Mouse (Mus musculus) megakaryocyte, adult 5-6 weeks (primary cell): ENCODE results near the gene Myo1h. TPM values are rescaled to one million over a fixed set of nuclear protein-coding genes. Genes with fewer than 3 reads are reported as not detected.
A peak's percentile ranks its signal among the peaks of the same experiment; 100 is the strongest.

ENCODE experiments used
- ATAC-seq: 2 replicates; pipeline ENCODE4 v1.8.0; 2016; ENCODE audit warnings: mild to moderate bottlenecking, inconsistent platforms; ENCODE audit not compliant: poor library complexity, severe bottlenecking
- total RNA-seq, 2 experiments: library from RNA; stranded (forward) in 1 of 2; stranded (reverse) in 1 of 2; fragments of 153-499, 151-499 nt in 1 of 2; fragments of 221-1000, 200-1000 nt in 1 of 2; gene quantifications; 2 replicates each; pipeline versions ENCODE4 v1.2.3 to v1.2.4; 2015 to 2017

Myo1h gene
- total RNA-seq, 2 experiments from 2014 or later: 8.6 to 12.5 TPM

DNA sequence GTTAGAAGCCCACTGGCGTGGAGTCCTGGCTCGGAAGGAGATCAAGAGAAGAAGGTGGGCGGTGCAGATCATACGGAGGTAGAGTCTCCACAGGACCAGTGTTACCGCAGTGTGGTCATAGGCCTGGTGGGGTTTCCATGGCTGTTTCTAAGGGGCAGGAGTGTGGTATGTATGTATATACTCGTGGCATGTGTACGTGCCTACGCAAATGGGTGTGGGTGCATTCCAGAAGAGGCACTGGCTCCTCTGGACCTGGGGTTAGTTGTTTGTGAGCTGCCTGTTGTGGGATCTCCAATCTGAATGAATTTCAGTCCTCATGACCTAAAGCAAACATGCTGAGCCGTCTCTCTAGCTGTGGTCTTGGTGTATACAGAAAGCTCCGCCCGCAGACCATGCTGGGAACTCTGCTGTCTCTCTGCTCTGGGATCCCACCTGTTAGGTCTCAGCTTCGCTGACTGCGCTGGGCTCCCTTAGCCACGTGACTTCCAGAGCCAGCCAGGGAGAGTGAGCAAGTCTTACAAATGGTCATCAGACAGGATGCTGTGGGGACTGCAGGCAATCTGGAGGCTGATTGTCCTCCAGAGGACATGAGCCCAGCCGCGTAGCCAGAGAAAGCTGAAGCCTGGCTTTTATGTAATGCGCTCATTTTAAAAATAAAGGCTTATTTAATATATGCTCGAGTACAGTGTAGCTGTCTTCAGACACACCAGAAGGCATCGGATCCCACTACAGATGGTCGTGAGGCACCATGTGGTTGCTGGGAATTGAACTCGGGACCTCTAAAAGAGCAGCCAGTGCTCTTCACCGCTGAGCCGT lies 68.2 kb downstream of the Myo1h start:
- peak; percentile 9; the same call in 1 of the 2 replicates for ATAC-seq

GRCm38 (mm10) chr5:114358833-114359232 lies 69.9 kb downstream of the Myo1h start:
- no peak for ATAC-seq

DNA sequence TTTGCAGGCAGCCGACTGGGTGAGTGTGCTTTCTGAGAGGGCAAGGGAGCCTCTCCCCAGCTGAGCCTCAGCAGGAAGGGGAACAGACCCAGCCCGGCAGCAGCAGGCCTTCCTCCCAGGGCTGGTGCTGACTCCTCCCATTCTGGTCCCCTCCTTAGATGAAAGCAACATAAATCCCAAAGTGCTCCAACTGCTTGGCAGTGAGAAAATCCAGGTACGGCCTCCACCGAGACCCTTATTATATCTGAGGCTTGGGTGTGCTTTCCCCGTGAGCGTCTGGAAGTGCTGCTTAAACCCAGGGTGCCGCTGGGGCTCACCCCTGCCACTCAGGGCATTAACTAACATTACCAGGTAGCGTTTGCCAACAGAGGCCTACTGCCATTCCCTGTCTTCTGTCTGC lies 70.6 kb downstream of the Myo1h start:
- ATAC-seq: peak; percentile 44

GRCm38 (mm10) chr5:114360968-114361367 lies 72.0 kb downstream of the Myo1h start:
- ATAC-seq: peak; percentile 75

- ATAC-seq: no peak
Measured at GRCm38 (mm10) chr5:114365043-114365752, 76.2 kb downstream of the Myo1h start.

DNA sequence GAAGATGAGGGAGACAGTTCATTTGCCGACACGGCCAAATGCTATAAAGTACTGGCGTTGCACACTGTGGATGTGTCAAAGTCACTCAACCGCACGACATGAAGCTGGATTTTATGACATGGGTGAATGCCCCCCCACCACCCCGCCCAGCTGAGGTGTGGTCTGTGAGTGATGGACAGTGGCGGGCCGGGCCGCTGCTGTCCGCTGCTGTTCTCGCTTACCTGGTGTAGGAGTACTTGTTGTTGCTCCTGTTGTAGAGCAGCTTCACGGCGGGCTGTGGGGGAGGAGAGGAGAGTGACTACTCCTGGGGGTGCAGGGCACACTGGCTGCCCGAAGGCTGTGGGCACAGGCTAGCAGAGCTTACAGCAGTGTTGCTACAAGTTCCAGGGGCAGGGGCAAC lies 79.2 kb downstream of the Myo1h start:
- ATAC-seq: no peak

DNA sequence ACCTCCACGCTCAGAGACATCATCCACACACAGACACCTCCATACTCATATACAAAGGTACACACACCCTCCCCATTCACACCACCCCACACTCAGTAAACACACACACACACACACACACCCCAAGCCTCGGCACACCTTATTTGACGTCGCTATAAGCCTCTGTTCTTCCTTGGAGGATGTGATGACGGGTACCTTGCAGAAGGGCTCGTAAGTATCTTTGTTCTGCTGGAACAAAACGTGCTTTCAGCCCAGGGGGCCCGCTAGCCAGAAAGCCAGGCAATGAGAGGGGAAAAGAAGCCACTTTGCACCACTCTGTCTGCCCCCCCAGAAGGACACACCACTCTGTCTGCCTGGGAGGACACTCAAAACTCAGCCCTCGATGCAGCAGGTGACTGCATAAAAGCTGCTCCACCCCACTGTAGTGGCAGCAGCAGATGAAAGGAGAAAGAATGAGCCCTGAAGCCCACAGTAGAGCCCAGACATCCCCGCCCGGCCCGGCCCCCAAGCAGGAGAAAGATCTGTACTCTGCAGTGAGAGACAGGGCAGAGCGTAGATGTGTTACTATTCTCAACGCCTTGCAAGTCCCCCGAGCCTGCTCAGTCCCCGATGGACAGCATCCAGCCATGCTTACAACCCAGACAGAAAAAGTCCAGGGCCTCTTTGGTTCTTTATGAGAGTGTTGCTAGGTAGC lies 80.0 kb downstream of the Myo1h start:
- ATAC-seq: no peak

DNA sequence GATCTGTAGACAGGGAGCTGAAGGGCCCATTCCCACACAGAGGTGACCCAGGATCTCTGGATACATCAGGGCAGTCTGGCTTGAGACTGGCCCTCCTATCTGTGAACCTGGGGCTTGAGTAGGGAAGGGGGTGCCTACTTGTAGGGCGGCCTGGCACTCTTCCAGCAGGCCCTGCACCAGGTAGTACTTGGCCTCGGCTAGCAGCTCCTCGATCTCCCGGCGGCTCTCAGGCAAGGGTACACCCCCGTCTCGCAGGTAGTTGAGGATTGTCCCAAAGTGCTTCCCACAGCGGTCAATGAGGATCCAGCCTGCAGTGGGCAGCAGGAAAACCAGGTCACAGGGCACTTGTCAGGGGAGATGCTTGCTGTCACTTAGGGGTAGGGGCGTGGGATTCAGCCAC lies 81.0 kb downstream of the Myo1h start:
- ATAC-seq: no peak

- no peak for ATAC-seq
Measured at GRCm38 (mm10) chr5:114370371-114370776, 81.4 kb downstream of the Myo1h start.

DNA sequence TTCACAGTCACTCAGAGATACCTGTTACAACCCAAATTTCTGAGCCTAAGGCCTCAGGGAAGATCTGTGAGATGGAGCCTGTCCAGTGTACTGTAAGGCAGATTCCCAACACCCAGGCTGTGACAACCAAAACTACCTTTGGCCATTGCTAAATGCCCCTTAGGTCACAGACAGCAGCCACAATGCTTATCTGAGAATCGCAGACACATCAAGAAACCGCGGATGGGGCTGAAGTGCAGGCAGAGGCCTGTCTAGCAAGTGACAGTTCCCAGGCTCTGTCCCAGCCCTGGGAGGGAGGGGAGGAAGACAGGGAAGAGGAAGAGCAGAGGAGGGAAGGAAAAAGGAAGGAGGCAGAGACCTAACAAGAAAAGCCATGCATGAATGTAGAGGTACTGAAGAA lies 82.4 kb downstream of the Myo1h start:
- peak; percentile 33 for ATAC-seq

- ATAC-seq: 0 out of 2 replicates have a peak, but pooled peaks have one; percentile 8
Measured at GRCm38 (mm10) chr5:114371731-114372473, 82.9 kb downstream of the Myo1h start.

DNA sequence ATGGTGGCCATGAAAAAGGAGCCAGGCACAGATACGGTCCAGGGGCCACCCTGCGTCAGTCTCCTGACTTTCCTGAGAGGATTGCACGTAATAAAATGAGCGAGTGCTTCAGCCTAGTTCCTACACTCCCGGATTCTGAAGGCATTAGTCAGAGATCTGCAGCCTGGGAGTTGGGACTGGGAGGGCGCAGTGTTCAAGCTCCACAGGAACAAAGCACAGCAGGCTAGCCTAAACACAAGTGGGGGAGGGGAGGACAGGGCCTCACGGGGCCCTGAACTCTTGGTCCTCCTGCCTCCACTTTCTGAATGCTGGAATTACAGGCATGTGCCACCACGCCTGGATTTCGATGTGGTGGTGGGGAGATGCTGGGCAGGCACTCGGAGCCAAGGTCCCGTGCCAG lies 83.6 kb downstream of the Myo1h start:
- no peak for ATAC-seq

DNA sequence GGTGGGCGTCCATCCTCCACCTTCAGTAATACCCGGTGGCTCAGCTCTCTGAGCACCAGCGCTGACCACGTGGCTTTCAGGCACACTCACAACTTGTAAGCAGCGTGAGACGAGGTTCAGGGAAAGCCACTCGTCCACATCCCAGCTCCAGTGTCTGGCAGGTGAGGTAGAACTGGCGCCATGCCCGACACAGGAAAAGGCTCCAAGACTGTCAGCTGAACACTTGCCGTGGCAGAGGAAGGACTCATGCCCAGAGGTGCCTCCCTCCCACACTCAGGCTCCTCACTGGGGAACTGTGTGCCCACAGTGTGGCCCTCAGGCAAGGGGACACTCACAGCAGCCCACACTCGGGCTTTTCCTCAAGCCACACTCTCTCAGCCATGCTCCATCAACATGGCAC lies 84.2 kb downstream of the Myo1h start:
- ATAC-seq: no peak

- ATAC-seq: no peak
Measured at GRCm38 (mm10) chr5:114373581-114373980, 84.6 kb downstream of the Myo1h start.

GRCm38 (mm10) chr5:114374409-114375213 lies 85.6 kb downstream of the Myo1h start:
- ATAC-seq: peak; percentile 66

DNA sequence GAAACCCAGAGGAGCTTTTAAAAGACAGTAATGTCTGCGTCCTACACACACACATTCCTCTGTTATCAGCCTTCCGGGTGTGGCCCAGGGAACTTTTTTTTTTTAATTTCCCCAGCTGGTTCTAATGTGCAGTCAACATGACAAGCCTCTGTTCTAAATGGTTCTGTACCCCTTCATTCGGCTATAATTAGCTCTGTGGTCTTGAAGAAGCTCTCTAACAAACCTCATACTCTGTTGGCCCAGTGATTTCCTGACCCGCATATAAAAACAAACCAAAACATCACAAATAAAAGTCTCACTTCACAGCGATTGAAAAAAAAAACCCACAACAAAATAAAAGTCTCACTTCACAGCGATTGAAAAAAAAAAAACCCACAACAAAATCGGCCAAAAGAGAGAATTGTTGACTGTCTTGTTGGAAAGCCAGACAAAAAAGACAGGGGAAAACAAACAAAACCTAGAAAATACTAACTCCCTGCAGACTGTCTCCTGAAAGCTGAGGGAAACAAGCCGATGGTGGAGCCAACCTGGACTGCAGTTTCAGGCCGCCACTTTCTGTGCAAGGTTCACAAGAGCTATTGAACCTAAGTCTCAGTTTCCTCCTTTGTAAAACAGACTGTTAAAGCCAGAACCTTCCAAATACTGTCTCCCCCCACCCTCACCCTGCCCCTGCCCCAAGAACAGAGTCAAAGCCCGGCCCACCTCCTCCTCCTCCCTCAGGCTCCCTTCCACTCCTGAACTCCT lies 89.4 kb downstream of the Myo1h start:
- ATAC-seq: no peak

- peak; percentile 33; the same call in 1 of the 2 replicates for ATAC-seq
Measured at GRCm38 (mm10) chr5:114378936-114379335, 90.0 kb downstream of the Myo1h start.

GRCm38 (mm10) chr5:114379763-114380162 lies 90.8 kb downstream of the Myo1h start:
- ATAC-seq: peak; percentile 9; the same call in 1 of the 2 replicates
